Mouse (Mus musculus) olfactory bulb, adult 2 months (tissue): ENCODE results near the gene Ret.

Experiments used
- CTCF ChIP-seq: fragments of 200-500 bp; IDR thresholded peaks from 2 replicates; pipeline ENCODE4 v1.5.1; 2012; ENCODE audit warnings: low read depth, mild to moderate bottlenecking, low read length, moderate library complexity; ENCODE audit not compliant: insufficient read depth
- POLR2A ChIP-seq: fragments of 200-500 bp; IDR thresholded peaks from 2 replicates; pipeline ENCODE4 v1.6.1; 2012; ENCODE audit warnings: mild to moderate bottlenecking, low read depth, low read length, moderate library complexity; ENCODE audit not compliant: insufficient read depth

DNA sequence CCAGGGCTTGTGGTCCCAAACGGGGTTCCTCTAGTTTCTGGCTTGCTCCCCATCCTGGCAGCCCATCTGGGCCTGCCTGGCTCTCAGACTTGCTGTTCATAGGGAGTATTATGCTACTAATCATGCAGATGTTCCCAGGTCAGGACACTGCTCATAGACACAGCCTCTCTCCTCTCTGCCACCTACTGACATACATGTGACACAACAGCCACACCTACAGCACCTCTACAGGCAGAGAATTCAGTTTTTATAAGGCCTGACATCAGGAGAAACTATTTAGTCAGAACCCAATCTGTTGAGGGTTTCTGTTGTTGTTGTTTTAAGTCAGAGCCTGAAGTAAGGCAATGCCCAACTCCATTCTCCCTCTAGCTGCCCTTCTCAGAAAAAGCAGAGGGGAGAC is 85.7 kb downstream of the Ret start:
- TF ChIP-seq CTCF (no peak), POLR2A (no peak)
